Mouse (Mus musculus) erythroblast, embryonic 14.5 days (primary cell): ENCODE results near the gene Lamtor1.

Source experiments
- GATA1 ChIP-seq: IDR thresholded peaks from 2 replicates; pipeline ENCODE4 v1.6.1; 2012; ENCODE audit warnings: low read length, inconsistent platforms, mixed read lengths
- TAL1 ChIP-seq: IDR thresholded peaks from 3 replicates; pipeline ENCODE4 v1.6.1; 2012; ENCODE audit warnings: low read length, inconsistent platforms, mixed read lengths

GRCm38 (mm10) chr7:101896104-101897066 is 9.3 kb upstream of the Lamtor1 start:
- TF ChIP-seq GATA1 = peak; percentile 38; the same call in 1 of the 2 replicates
- no peak for TF ChIP-seq TAL1
